Mouse (Mus musculus) cerebellum, adult 2 months (tissue): ENCODE results near the gene Cxcl3.

Experiments
- CTCF ChIP-seq: fragments of 200-500 bp; IDR thresholded peaks from 2 replicates; pipeline ENCODE4 v1.5.1; 2011; ENCODE audit warnings: low read depth, mild to moderate bottlenecking, control low read depth, low read length, moderate library complexity, borderline replicate concordance; ENCODE audit not compliant: insufficient read depth
- POLR2A ChIP-seq: fragments of 200-500 bp; IDR thresholded peaks from 2 replicates; pipeline ENCODE4 v1.6.1; 2011; ENCODE audit warnings: low read length, control low read depth, borderline replicate concordance; ENCODE audit not compliant: insufficient read depth

- TF ChIP-seq POLR2A = no peak
- no peak for TF ChIP-seq CTCF
Observed at GRCm38 (mm10) chr5:90771369-90771768, 14.5 kb upstream of the Cxcl3 start.
